Mouse (Mus musculus) adrenal gland, postnatal 14 days (tissue): ENCODE results near the gene Zfp455. TPM values are rescaled to one million over a fixed set of nuclear protein-coding genes. Genes with fewer than 3 reads are reported as not detected.
"Not testable (repeated sequence)": the region's sequence is repeated elsewhere in the genome, so short reads cannot be mapped to it uniquely, and the experiment has no call there.

Source experiments
- DNase-seq: peaks from one replicate; pipeline ENCODE4 v3.0.0; 2021; ENCODE audit warnings: mixed read lengths
- long read RNA-seq, 2 experiments: library from polyadenylated mRNA; stranded (forward); transcript quantifications; one replicate each; pipeline ENCODE4 v2.0.0; 2021
- total RNA-seq: library from RNA; stranded (reverse); gene quantifications from 2 replicates; pipeline ENCODE4 v1.2.3, GENCODE M21; 2021

Gene Zfp455
- 1.7 and 2.0 TPM in 2 replicates for total RNA-seq
- long read RNA-seq, experiment 1 = 0 reads
- long read RNA-seq, experiment 2, partial matches to known transcripts = 0 of 1 reads
- long read RNA-seq, experiment 2, other reads (novel, unspliced or antisense) = 1 of 1 reads

- DNase-seq = peak; percentile 59
These were observed at the start of gene Zfp455 for GRCm38 (mm10) chr13:67194340-67194894. Gene Zfp455 (plus strand): TSS chr13:67194506.

GRCm38 (mm10) chr13:67166122-67166521 lies 28.2 kb upstream of the Zfp455 start:
- DNase-seq = not testable (repeated sequence)

- peak; percentile 79 for DNase-seq
These were observed 21.1 kb upstream of the Zfp455 start, which contains the start of gene Rsl1 for GRCm38 (mm10) chr13:67172991-67173722. Gene Rsl1 (plus strand): TSS chr13:67173182.

GRCm38 (mm10) chr13:67173723-67174055 lies 20.6 kb upstream of the Zfp455 start:
- DNase-seq = no peak

- no peak for DNase-seq
These were observed 7.3 kb downstream of the Zfp455 start for GRCm38 (mm10) chr13:67201656-67202055.

GRCm38 (mm10) chr13:67214015-67214607 lies 19.8 kb downstream of the Zfp455 start:
- no peak for DNase-seq

Other genes with a start within 250 kb of the Zfp455 start
- 1.3 and 1.7 TPM in 2 replicates for gene Zfp712, start 133.3 kb upstream of the Zfp455 start, total RNA-seq
- 1.1 TPM in 2 replicates for gene Zfp708, start 96.5 kb upstream of the Zfp455 start, total RNA-seq
- gene Gm28557, start 85.9 kb upstream of the Zfp455 start, total RNA-seq = 3.4 and 4.2 TPM in 2 replicates
- gene Rslcan18, start 78.2 kb upstream of the Zfp455 start, total RNA-seq = 0.90 and 1.0 TPM in 2 replicates
- gene Zfp759, start 72.8 kb upstream of the Zfp455 start, total RNA-seq = 4.6 and 5.5 TPM in 2 replicates
- 6.1 and 6.2 TPM in 2 replicates for gene Rsl1, start 21.3 kb upstream of the Zfp455 start, total RNA-seq
- 3.7 and 3.8 TPM in 2 replicates for gene Zfp458, start 84.0 kb downstream of the Zfp455 start, total RNA-seq
- 3.7 and 3.8 TPM in 2 replicates for gene Zfp457, start 112.0 kb downstream of the Zfp455 start, total RNA-seq
- 4.4 and 5.3 TPM in 2 replicates for gene Zfp595, start 138.1 kb downstream of the Zfp455 start, total RNA-seq
- 1.1 and 3.3 TPM in 2 replicates for gene Gm28044, start 166.0 kb downstream of the Zfp455 start, total RNA-seq
- gene Zfp953, start 166.1 kb downstream of the Zfp455 start, total RNA-seq = 2.7 and 4.0 TPM in 2 replicates
- 1.2 TPM in 1 of 2 replicates, not detected in the other for gene Gm28041, start 181.2 kb downstream of the Zfp455 start, total RNA-seq
- gene Zfp456, start 181.3 kb downstream of the Zfp455 start, total RNA-seq = 1.4 and 3.5 TPM in 2 replicates
- gene Zfp429, start 205.3 kb downstream of the Zfp455 start, total RNA-seq = 3.5 and 5.0 TPM in 2 replicates
- 0.71 TPM in 1 of 2 replicates, not detected in the other for gene Zfp459, start 226.9 kb downstream of the Zfp455 start, total RNA-seq